Mouse (Mus musculus): ENCODE data around the gene Wdr27. TPM values are rescaled to one million over a fixed set of nuclear protein-coding genes. Genes with fewer than 3 reads are reported as not detected.
"Not testable (repeated sequence)": the region's sequence is repeated elsewhere in the genome, so short reads cannot be mapped to it uniquely, and the experiment has no call there.

Gene Wdr27
- total RNA-seq (2015; ENCODE audit: low replicate concordance) = not detected in 2 replicates
- total RNA-seq (2017; ENCODE audit: low replicate concordance) = not detected in 2 replicates

DNA sequence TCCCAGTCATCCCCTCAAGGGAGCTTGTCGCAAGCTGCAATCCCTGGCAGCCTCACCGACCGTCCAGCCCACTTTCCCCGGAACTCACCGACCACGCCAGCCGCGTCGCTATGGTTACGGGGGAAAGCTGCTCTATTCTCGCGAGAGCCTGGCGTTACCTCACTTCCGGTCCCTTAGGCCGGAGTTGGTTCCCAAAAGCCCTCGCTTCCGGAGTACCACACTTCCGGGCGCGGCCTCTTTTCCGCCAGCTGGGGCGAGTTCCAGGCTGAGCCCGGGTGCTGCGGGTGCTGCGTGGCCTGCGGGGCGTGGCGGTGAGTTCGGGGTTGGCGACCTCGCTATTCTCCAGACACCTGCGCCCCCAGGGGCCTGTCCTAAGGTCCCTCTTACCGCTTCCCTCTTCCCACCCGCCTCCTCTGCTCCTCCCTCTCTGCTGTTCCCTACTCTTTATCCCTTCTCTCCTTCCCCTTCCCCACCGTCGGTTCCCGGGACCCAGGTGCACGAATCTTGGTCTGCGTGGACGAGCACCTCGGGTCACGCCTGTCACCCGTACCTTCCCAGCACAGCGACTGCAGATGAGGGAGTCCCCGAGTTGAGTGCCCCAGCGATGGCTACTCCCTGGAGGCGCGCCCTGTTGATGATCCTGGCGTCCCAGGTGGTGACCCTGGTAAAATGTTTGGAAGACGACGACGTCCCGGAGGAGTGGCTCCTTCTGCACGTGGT, at the start of gene Wdr27, which contains the start of gene 1600012H06Rik:
Gene Wdr27 (minus strand): TSS at position 150 of the 720 bp plus-strand sequence.
Gene 1600012H06Rik (plus strand): TSS at position 176 of the 720 bp plus-strand sequence.
- peak; percentile 99 for ATAC-seq (replicated peaks; ENCODE audit: low FRiP score, poor library complexity, severe bottlenecking)

- peak; percentile 49 for ATAC-seq (replicated peaks; ENCODE audit: low FRiP score, poor library complexity, severe bottlenecking)
Observed at GRCm38 (mm10) chr17:14992522-14993138, 49.7 kb upstream of the Wdr27 start.

GRCm38 (mm10) chr17:14990116-14990702, 47.3 kb upstream of the Wdr27 start:
- not testable (repeated sequence) for ATAC-seq (replicated peaks; ENCODE audit: low FRiP score, poor library complexity, severe bottlenecking)

GRCm38 (mm10) chr17:14978362-14979038, 35.5 kb upstream of the Wdr27 start, which contains the start of the genes 9030025P20Rik and Gm3417:
Gene 9030025P20Rik, plus strand, starts transcription at chr17:14978468.
Gene Gm3417, minus strand, starts transcription at chr17:14978790.
- peak; percentile 91 for ATAC-seq (replicated peaks; ENCODE audit: low FRiP score, poor library complexity, severe bottlenecking)

GRCm38 (mm10) chr17:14977718-14978361, 34.9 kb upstream of the Wdr27 start:
- ATAC-seq (replicated peaks; ENCODE audit: low FRiP score, poor library complexity, severe bottlenecking) = peak; percentile 80

- peak; percentile 74 for ATAC-seq (replicated peaks; ENCODE audit: low FRiP score, poor library complexity, severe bottlenecking)
Observed at GRCm38 (mm10) chr17:14968373-14968913, 25.5 kb upstream of the Wdr27 start.

DNA sequence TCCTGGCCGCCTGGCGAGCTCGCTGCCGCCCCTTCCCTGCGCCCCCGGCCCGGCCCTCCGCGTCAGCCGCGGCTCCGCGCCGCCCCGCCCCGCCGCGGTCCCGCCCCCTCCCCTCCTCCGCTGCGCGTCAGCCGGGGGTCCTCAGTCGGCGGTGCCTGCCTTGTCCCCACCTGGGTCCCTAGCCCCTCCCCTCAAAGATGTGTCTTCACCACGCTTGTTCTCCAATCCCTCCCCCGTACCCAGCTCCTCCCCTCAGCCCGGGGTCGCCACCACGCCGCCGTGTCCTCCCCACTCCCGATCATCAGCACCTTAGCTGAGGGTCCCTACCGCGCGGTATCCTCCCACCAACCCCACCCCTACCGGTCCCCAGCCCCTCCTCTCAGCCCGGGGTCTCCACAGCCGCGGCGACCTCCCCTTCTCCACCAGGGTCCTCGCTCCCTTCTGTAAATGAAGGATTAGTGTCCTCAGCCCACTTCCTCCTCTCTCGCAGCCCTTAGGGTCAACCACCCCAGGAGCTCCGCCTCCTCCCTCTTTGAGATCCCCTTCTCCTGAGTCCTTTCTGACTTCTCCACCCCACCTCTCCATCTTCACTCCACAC, 18.7 kb upstream of the Wdr27 start:
- peak; percentile 23 for ATAC-seq (replicated peaks; ENCODE audit: low FRiP score, poor library complexity, severe bottlenecking)

DNA sequence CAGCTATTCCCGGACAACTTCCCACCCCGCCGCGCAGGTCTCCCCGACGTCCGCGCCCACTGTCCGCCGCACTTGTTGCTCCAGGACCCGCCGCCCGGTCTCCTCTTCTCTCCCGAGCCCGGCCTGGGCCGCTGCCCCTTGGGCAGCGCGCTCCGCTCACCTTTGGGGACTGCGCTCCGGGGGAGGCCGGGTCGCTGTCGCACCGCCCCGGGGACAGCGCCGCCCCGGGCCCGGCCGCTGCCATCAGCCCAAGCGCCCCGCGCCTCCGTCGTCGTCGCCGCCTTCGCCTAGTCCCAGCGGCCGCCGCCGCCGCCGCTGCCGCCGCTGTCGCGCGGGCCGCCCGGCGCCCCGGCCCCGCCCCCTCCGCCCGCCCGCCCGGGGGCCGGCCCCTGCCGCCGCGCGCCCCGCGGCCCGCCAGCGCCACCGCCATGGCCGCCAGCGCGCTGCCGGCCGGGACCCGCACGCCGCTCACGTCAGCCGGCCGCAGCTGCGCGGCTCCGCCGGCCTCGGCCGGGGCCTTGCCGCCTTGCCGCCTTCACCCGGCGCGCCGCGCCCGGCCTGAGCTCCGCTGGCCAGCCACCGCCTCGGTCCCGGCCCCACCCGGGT, 18.1 kb upstream of the Wdr27 start, which contains the start of gene Phf10:
Gene Phf10 (minus strand): TSS at position 323 of the 606 bp plus-strand sequence.
- ATAC-seq (replicated peaks; ENCODE audit: low FRiP score, poor library complexity, severe bottlenecking) = peak; percentile 32

DNA sequence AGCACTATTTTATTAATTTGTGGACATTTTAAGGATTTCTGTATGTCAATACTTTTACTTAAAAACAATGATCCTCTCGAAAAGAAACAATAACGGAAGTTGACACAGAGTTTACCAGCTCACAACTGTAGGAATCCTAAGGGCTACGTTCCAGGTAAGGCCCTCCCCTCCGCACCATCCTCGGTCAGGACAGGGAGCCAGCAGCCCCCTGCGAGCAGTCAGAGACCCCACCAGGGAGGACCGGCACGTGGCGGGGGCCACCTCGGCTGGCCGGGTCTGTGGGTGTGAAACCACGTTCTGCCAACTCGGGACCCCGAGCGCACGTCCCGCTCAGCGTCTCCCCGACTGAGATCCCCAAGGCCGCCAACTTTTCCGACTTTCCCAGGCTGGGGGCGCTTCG, 17.6 kb upstream of the Wdr27 start:
- peak; percentile 13 for ATAC-seq (replicated peaks; ENCODE audit: low FRiP score, poor library complexity, severe bottlenecking)

DNA sequence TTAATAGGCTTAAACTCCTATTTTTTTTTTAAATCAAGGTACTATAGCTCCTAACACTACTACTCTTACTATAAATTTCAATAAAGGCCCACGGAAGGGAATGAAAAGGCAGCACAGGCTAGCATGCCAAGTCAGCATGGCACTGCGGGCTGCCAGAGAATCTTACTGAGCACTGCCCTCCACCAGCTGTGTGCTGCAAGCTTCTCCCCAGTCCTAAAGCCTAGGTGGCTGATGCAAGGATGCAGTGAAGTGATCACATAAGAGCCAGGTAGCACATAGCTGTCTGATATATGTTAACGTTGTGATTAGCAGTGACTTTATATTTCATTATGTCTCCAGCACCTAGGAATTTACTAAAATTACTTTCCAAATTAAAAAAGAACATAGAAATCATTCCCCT, 17.0 kb upstream of the Wdr27 start:
- peak; percentile 56 for ATAC-seq (replicated peaks; ENCODE audit: low FRiP score, poor library complexity, severe bottlenecking)

DNA sequence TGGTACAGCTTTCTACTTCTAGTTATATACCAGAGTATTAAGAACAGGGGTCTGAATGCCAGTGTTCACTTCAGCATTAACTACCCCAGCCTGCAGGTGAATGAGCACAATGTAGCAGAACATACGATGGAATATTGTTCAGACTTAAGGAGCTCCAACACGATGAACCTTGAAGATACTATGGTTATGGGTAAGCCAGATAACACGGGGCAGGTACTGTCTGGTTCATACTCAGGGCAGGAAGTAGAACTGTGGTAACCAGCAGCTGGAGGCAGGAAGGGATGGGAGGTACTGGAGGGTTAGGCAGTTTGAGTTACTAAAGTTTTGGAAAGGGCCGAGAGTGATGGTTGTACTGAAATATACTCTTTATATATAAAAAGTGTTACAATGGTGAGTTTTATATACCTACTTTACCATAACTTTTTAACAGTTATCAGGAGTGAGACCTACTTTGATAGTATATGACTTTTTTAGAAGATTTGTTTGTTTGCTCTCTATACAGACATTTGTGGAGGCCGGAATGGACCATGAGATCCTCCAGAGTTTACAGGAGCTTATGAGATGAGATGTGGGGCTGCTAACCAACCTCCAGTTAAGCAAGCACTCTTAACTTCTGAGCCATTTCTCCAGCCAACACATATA, 15.8 kb upstream of the Wdr27 start:
- ATAC-seq (replicated peaks; ENCODE audit: low FRiP score, poor library complexity, severe bottlenecking) = no peak

DNA sequence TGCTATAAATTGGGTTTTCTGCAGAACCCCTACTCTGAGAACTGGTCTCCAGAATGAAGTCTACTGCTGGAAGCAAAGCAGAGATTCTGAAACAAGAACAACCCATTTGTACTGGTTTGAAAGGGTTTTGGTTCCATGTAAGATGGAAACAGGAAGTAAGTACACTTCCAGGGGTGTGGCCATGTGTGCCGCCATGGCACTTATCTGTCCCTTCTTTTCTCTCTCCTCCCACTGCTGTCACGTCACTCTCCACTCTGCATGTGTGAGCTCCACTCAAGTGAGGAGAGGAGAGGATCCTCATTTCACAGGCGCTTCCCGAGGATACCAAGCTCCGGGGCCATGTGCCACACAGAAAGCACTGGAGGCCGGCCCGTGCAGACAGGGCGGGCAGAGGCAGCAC, 10.5 kb upstream of the Wdr27 start:
- peak; percentile 80 for ATAC-seq (replicated peaks; ENCODE audit: low FRiP score, poor library complexity, severe bottlenecking)

- ATAC-seq (replicated peaks; ENCODE audit: low FRiP score, poor library complexity, severe bottlenecking) = no peak
Observed at GRCm38 (mm10) chr17:14949161-14949827, 6.3 kb upstream of the Wdr27 start.

GRCm38 (mm10) chr17:14944551-14944950, 1.6 kb upstream of the Wdr27 start:
- no peak for ATAC-seq (replicated peaks; ENCODE audit: low FRiP score, poor library complexity, severe bottlenecking)

DNA sequence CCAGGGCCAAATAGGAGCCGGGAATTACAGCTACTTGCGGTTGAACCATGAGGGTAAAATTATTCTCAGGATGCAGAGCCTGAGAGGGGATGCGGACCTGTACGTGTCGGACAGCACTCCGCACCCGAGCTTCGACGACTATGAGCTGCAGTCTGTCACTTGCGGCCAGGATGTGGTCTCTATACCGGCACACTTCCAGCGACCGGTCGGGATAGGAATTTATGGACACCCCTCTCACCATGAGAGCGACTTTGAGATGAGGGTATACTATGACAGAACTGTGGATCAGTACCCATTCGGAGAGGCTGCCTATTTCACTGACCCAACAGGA, 736 bp upstream of the Wdr27 start:
- 0 out of 2 replicates have a peak, but pooled peaks have one; percentile 11 for ATAC-seq (replicated peaks; ENCODE audit: low FRiP score, poor library complexity, severe bottlenecking)

DNA sequence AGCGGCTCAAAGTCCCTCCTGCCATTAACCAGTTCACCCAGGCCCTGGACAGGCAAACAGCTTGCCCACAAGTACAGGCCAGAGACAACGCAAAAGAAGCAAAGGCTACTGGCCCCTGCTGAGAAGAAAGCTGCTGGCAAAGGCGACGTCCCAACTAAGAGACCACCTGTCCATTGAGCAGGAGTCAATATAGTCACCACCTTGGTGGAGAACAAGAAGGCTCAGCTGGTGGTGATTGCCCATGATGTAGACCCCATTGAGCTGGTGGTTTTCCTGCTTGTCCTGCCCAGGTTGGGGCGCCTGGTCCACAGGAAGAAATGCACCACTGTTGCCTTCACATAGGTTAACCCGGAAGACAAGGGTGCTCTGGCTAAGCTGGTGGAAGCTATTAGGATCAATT, 777 bp downstream of the Wdr27 start:
- not testable (repeated sequence) for ATAC-seq (replicated peaks; ENCODE audit: low FRiP score, poor library complexity, severe bottlenecking)

DNA sequence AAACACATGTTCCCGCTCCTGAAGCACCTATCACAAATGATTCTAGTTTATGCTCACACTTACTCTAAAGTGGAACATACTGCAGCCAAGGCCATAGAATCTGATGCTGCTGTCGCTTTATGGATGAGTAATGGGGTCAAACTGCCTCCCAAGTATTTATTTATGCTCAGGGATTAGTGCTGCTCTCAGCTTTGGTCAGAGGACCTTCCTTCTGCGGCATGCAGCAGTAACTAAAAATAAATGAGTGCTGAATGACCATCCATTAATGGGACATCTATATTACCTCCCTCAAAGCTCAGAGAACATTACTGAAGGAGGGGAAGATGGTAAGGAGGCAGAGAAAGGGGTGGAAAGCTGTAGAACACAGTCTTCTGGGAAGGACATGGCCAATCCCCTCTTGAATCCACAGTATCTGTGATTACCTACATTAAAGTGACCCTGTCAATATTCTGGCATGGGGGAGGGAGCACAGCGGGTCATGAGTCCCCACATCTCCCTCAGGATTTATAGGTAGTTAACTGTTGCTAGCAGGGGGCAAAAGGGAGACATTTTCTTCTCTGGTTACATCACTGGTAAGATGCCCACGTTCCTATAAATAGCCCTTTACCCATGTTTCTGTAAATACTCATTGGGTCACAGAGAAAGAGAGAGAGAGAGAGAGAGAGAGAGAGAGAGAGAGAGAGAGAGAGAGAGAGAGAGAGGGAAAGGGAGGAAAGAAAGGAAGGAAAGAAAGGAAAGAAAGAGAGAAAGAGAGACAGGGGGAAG, 6.9 kb downstream of the Wdr27 start:
- no peak for ATAC-seq (replicated peaks; ENCODE audit: low FRiP score, poor library complexity, severe bottlenecking)

Measured in erythroid progenitor cell, adult 5-6 weeks (primary cell).